Mouse (Mus musculus): Measurements from ENCODE around the gene Pclaf. TPM values are rescaled to one million over a fixed set of nuclear protein-coding genes. Genes with fewer than 3 reads are reported as not detected.

Pclaf gene
- polyA plus RNA-seq, 1 experiment = 0.29 TPM

DNA sequence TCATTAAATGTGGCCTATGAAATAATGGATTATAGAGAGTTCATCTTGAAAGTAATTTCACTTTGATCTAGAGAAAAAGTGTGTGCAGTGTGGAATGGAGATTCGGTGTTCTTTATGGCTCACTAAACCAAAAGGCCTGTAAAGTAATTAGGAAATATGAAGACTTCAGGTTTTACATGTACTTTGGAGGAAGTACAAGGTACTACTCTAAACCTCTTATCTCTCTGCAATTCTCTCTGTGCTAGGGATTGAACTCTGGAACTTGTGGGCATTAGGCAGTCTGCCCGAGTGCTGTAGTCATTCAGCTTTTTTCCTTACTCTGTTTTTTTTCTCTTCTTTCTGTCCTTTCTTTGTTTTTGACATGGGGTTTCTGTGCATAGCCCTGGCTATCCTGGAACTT lies 6.9 kb downstream of the Pclaf start:
- no peak for TF ChIP-seq POLR2A (IDR thresholded peaks at IDR 0.05; ENCODE audit: borderline replicate concordance, insufficient read depth, low read length)
- 92% methylated on average over 2 of the region's 2 CpGs for WGBS
- Histone ChIP-seq H3K4me3 (replicated peaks; ENCODE audit: insufficient read depth, low read depth, low read length) (no peak overlapping the region), H3K27me3 (ENCODE audit: control insufficient read depth, insufficient read depth, low read length) (no peaks in the 10 kb centered on the region), H3K27ac (ENCODE audit: insufficient read depth, low read length) (no peak overlapping the region), H3K4me1 (ENCODE audit: control insufficient read depth, insufficient read depth, low read length) (no peaks in the 10 kb centered on the region)
- no peak for DNase-seq

DNA sequence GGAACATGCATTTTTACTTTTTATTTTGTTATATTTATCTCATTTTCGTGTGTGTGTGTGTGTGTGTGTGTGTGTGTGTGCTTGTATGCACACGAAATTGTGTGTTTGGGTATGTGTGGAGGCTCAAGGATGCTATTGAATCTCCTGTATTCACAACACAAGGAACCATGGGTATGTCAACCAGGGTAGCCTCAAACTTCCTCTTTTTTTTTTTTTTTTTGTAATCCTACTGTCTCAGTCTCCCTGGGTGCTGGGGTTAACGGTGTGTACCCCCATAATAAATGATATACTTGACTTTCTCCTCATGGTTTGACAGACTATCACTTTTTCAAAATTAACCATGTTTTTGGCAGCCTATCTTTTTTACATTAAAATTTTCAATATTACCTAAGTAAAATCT lies 12.8 kb downstream of the Pclaf start:
- Histone ChIP-seq H3K4me1 (ENCODE audit: control insufficient read depth, insufficient read depth, low read length) (no peaks in the 10 kb centered on the region), H3K27ac (ENCODE audit: insufficient read depth, low read length) (no peak overlapping the region), H3K4me3 (replicated peaks; ENCODE audit: insufficient read depth, low read depth, low read length) (no peak overlapping the region), H3K27me3 (ENCODE audit: control insufficient read depth, insufficient read depth, low read length) (no peaks in the 10 kb centered on the region)
- TF ChIP-seq POLR2A (IDR thresholded peaks at IDR 0.05; ENCODE audit: borderline replicate concordance, insufficient read depth, low read length) = no peak
- no peak for DNase-seq
- 97% methylated on average over 3 of the region's 3 CpGs for WGBS

DNA sequence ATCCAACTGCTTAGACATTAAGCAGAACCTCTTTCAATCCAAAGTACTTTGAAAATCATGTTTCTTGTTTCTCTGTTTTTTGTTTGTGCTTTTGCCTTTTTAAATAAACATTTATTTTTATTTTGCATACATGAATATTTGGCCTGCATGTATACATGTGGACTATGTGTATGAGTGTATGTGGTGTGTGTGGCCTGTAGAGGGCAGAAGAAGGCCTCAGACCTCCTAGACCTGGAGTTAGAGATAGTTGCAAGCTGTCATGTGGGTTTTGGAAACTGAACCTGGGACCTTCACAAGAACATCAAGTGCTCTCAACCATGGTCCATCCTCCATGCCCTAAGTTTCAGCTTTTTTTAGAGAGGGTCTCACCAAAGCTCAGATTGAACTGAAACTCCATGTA lies 13.4 kb downstream of the Pclaf start:
- TF ChIP-seq CTCF (IDR thresholded peaks at IDR 0.05; ENCODE audit: borderline replicate concordance, insufficient read depth, low read depth, low read length) (no peak), POLR2A (IDR thresholded peaks at IDR 0.05; ENCODE audit: borderline replicate concordance, insufficient read depth, low read length) (no peak)
- Histone ChIP-seq H3K27ac (ENCODE audit: insufficient read depth, low read length) (no peak overlapping the region), H3K27me3 (ENCODE audit: control insufficient read depth, insufficient read depth, low read length) (no peaks in the 10 kb centered on the region), H3K4me1 (ENCODE audit: control insufficient read depth, insufficient read depth, low read length) (no peaks in the 10 kb centered on the region), H3K4me3 (replicated peaks; ENCODE audit: insufficient read depth, low read depth, low read length) (no peak overlapping the region)
- no peak for DNase-seq

DNA sequence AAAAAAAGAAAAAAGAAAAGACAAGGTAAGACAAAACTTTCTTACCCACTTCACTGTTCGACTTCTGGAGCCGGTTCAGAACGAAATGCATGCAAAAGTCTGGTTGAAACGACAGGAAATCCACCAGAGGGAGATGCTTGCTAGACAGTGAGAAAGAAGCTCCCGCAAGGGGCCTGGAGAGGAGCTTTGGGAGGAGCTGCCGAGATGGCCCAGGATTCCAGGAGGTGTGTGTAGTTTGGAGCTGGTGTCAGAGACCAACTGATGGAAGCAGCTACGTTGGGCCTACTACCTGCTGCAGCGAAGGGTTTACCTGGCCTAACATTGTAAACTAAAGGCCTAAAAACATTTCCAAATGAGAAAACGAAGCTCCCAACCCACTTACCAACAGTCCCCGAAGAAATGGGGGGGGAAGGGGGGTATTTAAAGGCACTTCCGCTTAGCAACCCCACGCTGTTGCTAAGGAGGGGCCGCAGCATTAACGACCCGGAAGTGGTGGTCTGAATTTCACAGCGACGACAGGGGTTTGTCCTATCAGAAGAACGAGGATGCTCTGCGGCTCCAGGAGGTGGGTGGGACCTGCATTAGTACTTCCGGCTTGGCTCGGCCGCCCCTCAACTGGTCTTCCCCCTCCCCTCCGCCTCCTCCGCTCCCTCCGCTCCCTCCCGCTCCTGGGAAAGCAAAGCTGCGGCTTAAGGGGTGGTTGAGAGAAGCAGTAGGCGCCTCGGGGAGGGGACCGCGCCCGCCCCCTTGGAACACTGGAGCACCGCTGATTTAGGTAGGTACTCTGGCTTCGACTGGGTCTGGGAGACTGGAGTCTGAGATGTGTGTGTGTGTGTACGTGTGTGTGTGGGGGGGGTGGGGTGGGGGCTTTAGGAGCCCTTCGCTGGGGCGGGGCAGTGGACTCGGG lies 18.6 kb downstream of the Pclaf start, which contains the start of the genes Trip4 and Csnk1g1:
TSS of gene Trip4 (minus strand) at position 401 of the 907 bp plus-strand sequence.
TSS of gene Csnk1g1 (plus strand) at position 531 of the 907 bp plus-strand sequence.
- WGBS = under 1% methylated on average over 38 of the region's 38 CpGs
- peak within 1 kb of the TSS; percentile 64 for H3K27ac ChIP-seq (ENCODE audit: insufficient read depth, low read length)
- peak; percentile 94 to 98 for DNase-seq
- H3K4me3 ChIP-seq (replicated peaks; ENCODE audit: insufficient read depth, low read depth, low read length) = peak within 1 kb of the TSS; percentile 93
- TF ChIP-seq CTCF (IDR thresholded peaks at IDR 0.05; ENCODE audit: borderline replicate concordance, insufficient read depth, low read depth, low read length) = 0 out of 2 replicates have a peak, but pooled peaks have one; percentile 27
- peak; percentile 39; the same call in 1 of the 2 replicates for TF ChIP-seq POLR2A (IDR thresholded peaks at IDR 0.05; ENCODE audit: borderline replicate concordance, insufficient read depth, low read length)
- H3K27me3 ChIP-seq (ENCODE audit: control insufficient read depth, insufficient read depth, low read length) = no peaks in the 10 kb centered on the region
- H3K4me1 ChIP-seq (ENCODE audit: control insufficient read depth, insufficient read depth, low read length) = no peaks in the 10 kb centered on the region

DNA sequence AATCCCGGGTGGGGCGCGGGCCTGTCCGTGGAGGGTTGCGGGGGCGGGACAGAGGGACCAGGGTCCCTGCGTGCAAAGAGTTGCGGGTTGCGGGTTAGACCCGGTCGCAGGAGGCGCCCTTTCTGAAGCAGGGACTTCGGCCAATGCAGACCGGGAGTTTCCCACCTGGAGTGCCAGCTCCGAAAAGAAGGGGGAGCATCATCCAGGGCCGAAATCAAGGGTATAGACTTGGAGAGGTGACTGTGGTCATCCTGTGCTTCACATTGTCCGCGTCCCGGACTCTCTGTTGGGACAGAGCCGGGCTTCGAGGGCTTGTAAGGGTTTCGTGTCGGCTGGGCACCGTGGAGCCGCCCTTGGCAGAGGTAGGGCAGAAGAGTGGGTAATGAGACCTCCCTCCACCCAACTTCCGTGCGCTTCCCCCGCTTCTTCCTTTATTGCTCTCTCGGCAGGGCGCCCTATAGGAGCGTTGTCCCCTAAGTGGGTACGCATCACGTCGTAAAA lies 19.3 kb downstream of the Pclaf start:
- Histone ChIP-seq H3K4me1 (ENCODE audit: control insufficient read depth, insufficient read depth, low read length) (no peaks in the 10 kb centered on the region; the same call in 1 of the 2 replicates), H3K27ac (ENCODE audit: insufficient read depth, low read length) (peak overlapping the region; percentile 64), H3K4me3 (replicated peaks; ENCODE audit: insufficient read depth, low read depth, low read length) (peak overlapping the region; percentile 93), H3K27me3 (ENCODE audit: control insufficient read depth, insufficient read depth, low read length) (no peaks in the 10 kb centered on the region)
- peak; percentile 72 to 78 for DNase-seq
- no peak for TF ChIP-seq CTCF (IDR thresholded peaks at IDR 0.05; ENCODE audit: borderline replicate concordance, insufficient read depth, low read depth, low read length)
- no peak for TF ChIP-seq POLR2A (IDR thresholded peaks at IDR 0.05; ENCODE audit: borderline replicate concordance, insufficient read depth, low read length)
- WGBS = under 1% methylated on average over 34 of the region's 34 CpGs

DNA sequence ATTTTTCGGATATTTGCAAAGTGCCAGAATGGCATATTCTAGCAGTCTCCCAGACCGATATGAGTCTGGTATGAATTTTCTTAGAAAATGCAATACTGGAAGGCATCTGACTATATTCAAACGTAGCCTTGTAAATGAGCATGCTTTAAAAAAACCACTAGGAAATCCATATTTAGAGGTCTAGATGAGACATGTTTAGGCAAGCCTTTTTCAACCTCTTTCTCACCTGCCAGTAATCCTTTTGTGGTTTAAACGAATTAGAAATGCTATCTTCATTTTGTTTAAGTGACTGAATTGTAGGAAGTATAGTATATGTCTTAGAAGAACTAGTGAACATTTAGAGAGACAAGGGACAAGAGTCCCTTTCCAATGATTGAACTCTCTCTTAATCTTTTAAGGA lies 19.8 kb downstream of the Pclaf start:
- peak overlapping the region; percentile 64 for H3K27ac ChIP-seq (ENCODE audit: insufficient read depth, low read length)
- H3K27me3 ChIP-seq (ENCODE audit: control insufficient read depth, insufficient read depth, low read length) = no peaks in the 10 kb centered on the region
- TF ChIP-seq POLR2A (IDR thresholded peaks at IDR 0.05; ENCODE audit: borderline replicate concordance, insufficient read depth, low read length) (no peak), CTCF (IDR thresholded peaks at IDR 0.05; ENCODE audit: borderline replicate concordance, insufficient read depth, low read depth, low read length) (no peak)
- H3K4me3 ChIP-seq (replicated peaks; ENCODE audit: insufficient read depth, low read depth, low read length) = peak overlapping the region; percentile 93
- DNase-seq = no peak
- peaks cover 4% of the 10 kb centered on the region; the same call in 1 of the 2 replicates for H3K4me1 ChIP-seq (ENCODE audit: control insufficient read depth, insufficient read depth, low read length)
- WGBS = 2% methylated on average over 4 of the region's 4 CpGs

DNA sequence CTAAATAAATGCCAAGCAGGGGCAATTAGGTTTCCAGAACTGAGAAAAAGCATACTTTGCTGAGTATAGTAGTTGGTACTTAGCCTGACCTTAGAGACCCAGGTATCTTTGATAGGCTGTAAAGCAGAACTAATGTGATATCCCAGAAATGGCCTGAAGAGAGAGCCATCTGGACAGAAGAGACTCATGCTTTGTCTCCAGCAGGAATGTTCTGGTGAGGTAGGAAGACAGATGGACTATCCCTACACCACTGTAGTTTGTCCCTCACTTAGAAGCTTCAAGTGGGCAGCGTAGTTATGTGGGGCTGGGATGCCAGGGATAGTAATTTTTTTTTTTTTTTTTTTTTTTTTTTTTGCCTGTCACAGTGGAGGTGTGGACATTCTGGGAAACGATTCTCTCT lies 23.9 kb downstream of the Pclaf start:
- Histone ChIP-seq H3K4me1 (ENCODE audit: control insufficient read depth, insufficient read depth, low read length) (peaks cover 8% of the 10 kb centered on the region; the same call in 1 of the 2 replicates), H3K27ac (ENCODE audit: insufficient read depth, low read length) (peak overlapping the region; percentile 59; the same call in 1 of the 2 replicates), H3K27me3 (ENCODE audit: control insufficient read depth, insufficient read depth, low read length) (no peaks in the 10 kb centered on the region), H3K4me3 (replicated peaks; ENCODE audit: insufficient read depth, low read depth, low read length) (no peak overlapping the region)
- DNase-seq = peak; percentile 38 to 83
- 6% methylated on average over 2 of the region's 2 CpGs for WGBS
- TF ChIP-seq POLR2A (IDR thresholded peaks at IDR 0.05; ENCODE audit: borderline replicate concordance, insufficient read depth, low read length) = no peak
- TF ChIP-seq CTCF (IDR thresholded peaks at IDR 0.05; ENCODE audit: borderline replicate concordance, insufficient read depth, low read depth, low read length) = peak; percentile 31; the same call in 1 of the 2 replicates

DNA sequence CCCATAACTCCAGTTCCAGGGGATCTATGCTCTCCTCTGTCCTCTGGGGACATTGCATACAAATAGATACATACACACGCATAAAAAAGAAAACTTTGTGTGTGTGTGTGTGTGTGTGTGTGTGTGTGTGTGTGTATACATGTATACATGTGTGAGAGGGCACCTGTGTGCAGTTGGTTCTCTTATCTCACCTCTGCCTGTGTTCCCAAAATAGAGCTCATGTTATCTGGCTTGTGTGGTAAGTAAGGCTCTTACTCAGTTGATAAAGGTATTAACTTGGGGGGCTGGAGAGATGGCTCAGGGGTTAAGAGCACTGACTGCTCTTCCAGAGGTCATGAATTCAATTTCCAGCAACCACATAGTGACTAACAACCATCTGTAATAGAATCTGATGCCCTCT lies 27.0 kb downstream of the Pclaf start:
- no peak overlapping the region for H3K27ac ChIP-seq (ENCODE audit: insufficient read depth, low read length)
- 72% methylated on average over 1 of the region's 1 CpGs for WGBS
- peaks cover 8% of the 10 kb centered on the region; the same call in 1 of the 2 replicates for H3K4me1 ChIP-seq (ENCODE audit: control insufficient read depth, insufficient read depth, low read length)
- H3K27me3 ChIP-seq (ENCODE audit: control insufficient read depth, insufficient read depth, low read length) = no peaks in the 10 kb centered on the region
- no peak overlapping the region for H3K4me3 ChIP-seq (replicated peaks; ENCODE audit: insufficient read depth, low read depth, low read length)
- no peak for DNase-seq
- TF ChIP-seq CTCF (IDR thresholded peaks at IDR 0.05; ENCODE audit: borderline replicate concordance, insufficient read depth, low read depth, low read length) (no peak), POLR2A (IDR thresholded peaks at IDR 0.05; ENCODE audit: borderline replicate concordance, insufficient read depth, low read length) (no peak)

All from cerebellum, adult 2 months (tissue).